Mouse (Mus musculus) CH12.LX (cell line): Measurements from ENCODE around the gene Neurog3.

Experiments
- CTCF ChIP-seq, 2 experiments: IDR thresholded peaks in 1 of 2; conservative IDR thresholded peaks in 1 of 2; 2 replicates each; pipeline ENCODE4 v1.5.1; 2011 to 2012; ENCODE audit warnings: low read depth in 2 of 2, low read length in 2 of 2, improper control_type of control experiment in 1 of 2, inconsistent platforms in 1 of 2, mild to moderate bottlenecking in 1 of 2, moderate library complexity in 1 of 2
- HCFC1 ChIP-seq: IDR thresholded peaks from 2 replicates; pipeline ENCODE4 v1.6.1; 2012; ENCODE audit warnings: low read depth, mild to moderate bottlenecking, inconsistent platforms, low read length, improper control_type of control experiment
- JUND ChIP-seq: conservative IDR thresholded peaks from 2 replicates; pipeline ENCODE4 v1.6.1; 2011; ENCODE audit warnings: low read depth, low read length, improper control_type of control experiment
- RCOR1 ChIP-seq: conservative IDR thresholded peaks from 2 replicates; pipeline ENCODE4 v1.6.1; 2012; ENCODE audit warnings: low read depth, mild to moderate bottlenecking, inconsistent platforms, low read length, improper control_type of control experiment
- SIN3A ChIP-seq: IDR thresholded peaks from 2 replicates; pipeline ENCODE4 v1.6.1; 2012; ENCODE audit warnings: low read length, improper control_type of control experiment, inconsistent platforms
- USF1 ChIP-seq: IDR thresholded peaks from 2 replicates; pipeline ENCODE4 v1.6.1; 2014; ENCODE audit warnings: low read depth, mild to moderate bottlenecking, inconsistent platforms, low read length, improper control_type of control experiment
- ZC3H11A ChIP-seq: IDR thresholded peaks from 2 replicates; pipeline ENCODE4 v1.6.1; 2012; ENCODE audit warnings: low read depth, mild to moderate bottlenecking, inconsistent platforms, low read length, improper control_type of control experiment

- no peak for TF ChIP-seq CTCF (conservative IDR thresholded peaks at IDR 0.05 in 1 of 2, IDR thresholded peaks at IDR 0.05 in 1 of 2; ENCODE audit: low read depth in 2 of 2, low read length in 2 of 2)
- no peak for TF ChIP-seq ZC3H11A
- TF ChIP-seq HCFC1: no peak
- no peak for TF ChIP-seq USF1
- TF ChIP-seq SIN3A: no peak
- no peak for TF ChIP-seq JUND
- no peak for TF ChIP-seq RCOR1
Measured at GRCm38 (mm10) chr10:62179944-62180343, 47.1 kb downstream of the Neurog3 start.
